Mouse (Mus musculus): ENCODE results near the gene Ahnak. TPM values are rescaled to one million over a fixed set of nuclear protein-coding genes. Genes with fewer than 3 reads are reported as not detected.

Gene Ahnak
- polyA plus RNA-seq, 1 experiment from 2014 or later = 25.6 TPM

DNA sequence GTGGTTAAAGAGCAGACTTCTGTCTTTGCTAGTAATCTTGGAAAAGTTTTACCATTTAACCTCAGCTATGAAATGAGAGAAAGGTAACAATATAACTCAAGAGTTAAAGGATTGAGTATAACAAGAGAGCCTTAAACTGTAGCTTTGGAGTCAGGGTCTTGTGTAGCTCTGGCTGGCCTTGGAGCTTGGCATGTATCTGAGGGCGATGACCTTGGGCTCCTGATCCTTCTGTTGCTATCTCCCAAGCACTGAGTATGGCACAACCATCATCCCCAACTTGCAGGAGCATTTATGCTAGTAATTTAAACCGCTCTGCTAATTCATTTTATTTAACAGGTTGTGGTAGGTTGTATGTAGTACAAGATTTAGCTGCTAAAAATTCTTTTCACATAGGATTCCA, 13.6 kb upstream of the Ahnak start:
- Histone ChIP-seq H3K9ac (no peak overlapping the region), H3K27ac (no peak overlapping the region)

GRCm38 (mm10) chr19:8976535-8976934, 12.5 kb upstream of the Ahnak start:
- Histone ChIP-seq H3K4me3 (no peak overlapping the region), H3K27ac (no peak overlapping the region), H3K9ac (no peak overlapping the region), H3K4me1 (peaks cover 11% of the 10 kb centered on the region), H3K36me3 (peaks cover 91% of the 10 kb centered on the region), H3K4me2 (no peak overlapping the region), H3K27me3 (no peaks in the 10 kb centered on the region), H3K9me3 (no peaks in the 10 kb centered on the region)
- 43% methylated on average over 3 of the region's 3 CpGs for WGBS
- ATAC-seq (ENCODE audit: borderline replicate concordance, extremely low read depth, low FRiP score, low TSS enrichment) = peak; percentile 65; the same call in 1 of the 2 replicates

More for the DNA sequence above, 13.6 kb upstream of the Ahnak start:
- no peak overlapping the region for H3K4me2 ChIP-seq
- H3K4me1 ChIP-seq = peaks cover 5% of the 10 kb centered on the region; the same call in 1 of the 2 replicates
- H3K4me3 ChIP-seq = no peak overlapping the region
- H3K9me3 ChIP-seq = no peaks in the 10 kb centered on the region
- peaks cover 99% of the 10 kb centered on the region for H3K36me3 ChIP-seq
- no peaks in the 10 kb centered on the region for H3K27me3 ChIP-seq
- no peak for ATAC-seq (ENCODE audit: borderline replicate concordance, extremely low read depth, low FRiP score, low TSS enrichment)
- 86% methylated on average over 2 of the region's 2 CpGs for WGBS

- Histone ChIP-seq H3K27me3 (no peaks in the 10 kb centered on the region), H3K36me3 (peaks cover 49% of the 10 kb centered on the region), H3K4me2 (no peak overlapping the region), H3K27ac (peak overlapping the region; percentile 15; the same call in 1 of the 2 replicates), H3K4me1 (peaks cover 51% of the 10 kb centered on the region), H3K9me3 (no peaks in the 10 kb centered on the region), H3K9ac (no peak overlapping the region), H3K4me3 (no peak overlapping the region)
- ATAC-seq (ENCODE audit: borderline replicate concordance, extremely low read depth, low FRiP score, low TSS enrichment) = no peak
- 53% methylated on average over 5 of the region's 5 CpGs for WGBS
Observed at GRCm38 (mm10) chr19:8980771-8981170, 8.3 kb upstream of the Ahnak start.

DNA sequence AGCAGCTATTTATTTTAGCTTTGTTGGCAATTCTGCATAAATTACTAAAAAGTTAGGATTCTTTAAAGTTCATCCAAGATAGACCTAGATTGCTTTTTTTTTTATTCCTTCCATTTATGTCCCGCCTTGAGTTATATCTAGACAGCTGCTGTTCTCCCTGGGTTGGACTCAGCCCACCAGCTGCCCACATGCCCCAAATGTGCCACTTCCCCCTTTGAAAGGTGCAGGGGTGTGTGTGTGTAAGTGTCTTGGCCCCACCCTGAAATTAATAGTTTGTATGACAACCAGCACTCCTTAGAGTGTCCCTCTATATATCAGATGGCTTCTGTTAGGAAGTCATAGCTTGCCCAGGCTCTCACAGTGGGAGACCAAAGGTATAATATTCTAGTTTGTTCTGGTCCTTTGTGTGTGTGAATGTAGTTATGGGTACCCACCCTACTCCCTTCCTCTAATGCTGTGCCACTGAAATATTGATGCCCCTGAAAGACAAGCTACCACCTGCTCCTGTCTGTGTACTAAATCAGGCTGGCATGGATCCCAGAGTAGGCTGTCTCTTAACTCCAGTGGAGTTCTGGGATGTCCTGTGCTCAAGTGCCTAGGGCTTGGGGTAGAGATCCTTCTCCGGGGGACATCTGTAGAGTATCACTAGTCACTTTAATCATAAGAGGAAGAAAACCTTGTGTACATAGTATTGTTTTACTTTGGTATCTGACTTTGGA, 7.5 kb upstream of the Ahnak start:
- Histone ChIP-seq H3K4me2 (no peak overlapping the region), H3K27me3 (no peaks in the 10 kb centered on the region), H3K36me3 (peaks cover 41% of the 10 kb centered on the region), H3K4me3 (no peak overlapping the region), H3K4me1 (peaks cover 56% of the 10 kb centered on the region), H3K9ac (no peak overlapping the region), H3K9me3 (no peaks in the 10 kb centered on the region), H3K27ac (peak overlapping the region; percentile 15; the same call in 1 of the 2 replicates)
- WGBS = 65% methylated on average over 2 of the region's 2 CpGs
- no peak for ATAC-seq (ENCODE audit: borderline replicate concordance, extremely low read depth, low FRiP score, low TSS enrichment)

GRCm38 (mm10) chr19:8982303-8983149, 6.6 kb upstream of the Ahnak start:
- Histone ChIP-seq H3K27ac (peak overlapping the region; percentile 58), H3K36me3 (peaks cover 32% of the 10 kb centered on the region), H3K4me1 (peaks cover 56% of the 10 kb centered on the region), H3K4me2 (no peak overlapping the region), H3K4me3 (no peak overlapping the region), H3K9me3 (no peaks in the 10 kb centered on the region), H3K9ac (no peak overlapping the region), H3K27me3 (no peaks in the 10 kb centered on the region)
- 0 out of 2 replicates have a peak, but pooled peaks have one; percentile 51 for ATAC-seq (ENCODE audit: borderline replicate concordance, extremely low read depth, low FRiP score, low TSS enrichment)
- 26% methylated on average over 5 of the region's 5 CpGs for WGBS

- Histone ChIP-seq H3K4me1 (peaks cover 61% of the 10 kb centered on the region), H3K4me2 (no peak overlapping the region), H3K36me3 (peaks cover 25% of the 10 kb centered on the region), H3K4me3 (no peak overlapping the region), H3K27me3 (no peaks in the 10 kb centered on the region), H3K27ac (peak overlapping the region; percentile 58), H3K9ac (no peak overlapping the region), H3K9me3 (no peaks in the 10 kb centered on the region)
- ATAC-seq (ENCODE audit: borderline replicate concordance, extremely low read depth, low FRiP score, low TSS enrichment) = no peak
- 23% methylated on average over 4 of the region's 4 CpGs for WGBS
Observed at GRCm38 (mm10) chr19:8983150-8983650, 5.9 kb upstream of the Ahnak start.

- Histone ChIP-seq H3K27me3 (no peaks in the 10 kb centered on the region), H3K27ac (peak overlapping the region; percentile 58), H3K4me2 (no peak overlapping the region), H3K36me3 (peaks cover 14% of the 10 kb centered on the region), H3K4me3 (no peak overlapping the region), H3K9ac (no peak overlapping the region), H3K4me1 (peaks cover 69% of the 10 kb centered on the region), H3K9me3 (no peaks in the 10 kb centered on the region)
- 7% methylated on average over 7 of the region's 7 CpGs for WGBS
- no peak for ATAC-seq (ENCODE audit: borderline replicate concordance, extremely low read depth, low FRiP score, low TSS enrichment)
Observed at GRCm38 (mm10) chr19:8984255-8984868, 4.7 kb upstream of the Ahnak start.

DNA sequence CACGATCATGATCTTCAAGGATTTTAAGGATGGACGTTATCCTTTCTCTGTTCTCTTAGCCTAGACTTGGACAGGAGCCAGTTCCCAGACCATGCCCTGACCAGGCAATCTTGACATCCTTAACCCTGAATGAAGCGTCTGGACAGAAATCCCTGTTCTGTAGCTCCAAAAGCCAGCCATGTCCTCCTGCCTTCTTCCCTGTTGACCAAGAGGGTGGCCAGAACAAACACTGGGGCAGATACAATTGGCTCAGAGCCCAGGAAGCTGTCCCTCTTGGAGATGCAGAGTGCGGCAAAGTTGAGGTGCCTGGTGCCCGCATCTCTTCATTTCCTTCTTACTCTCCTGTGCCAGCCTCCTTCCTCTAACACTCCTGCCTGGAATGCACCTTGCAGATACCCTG, 3.2 kb upstream of the Ahnak start:
- H3K9ac ChIP-seq = no peak overlapping the region
- peaks cover 63% of the 10 kb centered on the region for H3K4me1 ChIP-seq
- H3K27me3 ChIP-seq = no peaks in the 10 kb centered on the region
- H3K9me3 ChIP-seq = no peaks in the 10 kb centered on the region
- H3K36me3 ChIP-seq = no peaks in the 10 kb centered on the region; the same call in 1 of the 2 replicates
- ATAC-seq (ENCODE audit: borderline replicate concordance, extremely low read depth, low FRiP score, low TSS enrichment) = no peak
- WGBS = 38% methylated on average over 5 of the region's 5 CpGs
- no peak overlapping the region for H3K27ac ChIP-seq
- H3K4me2 ChIP-seq = no peak overlapping the region
- H3K4me3 ChIP-seq = no peak overlapping the region

- Histone ChIP-seq H3K36me3 (no peaks in the 10 kb centered on the region), H3K27ac (no peak overlapping the region; the same call in 1 of the 2 replicates), H3K4me2 (no peak overlapping the region), H3K4me1 (peaks cover 68% of the 10 kb centered on the region), H3K4me3 (no peak overlapping the region), H3K9ac (no peak overlapping the region), H3K9me3 (no peaks in the 10 kb centered on the region), H3K27me3 (no peaks in the 10 kb centered on the region)
- 63% methylated on average over 2 of the region's 2 CpGs for WGBS
- ATAC-seq (ENCODE audit: borderline replicate concordance, extremely low read depth, low FRiP score, low TSS enrichment) = no peak
Observed at GRCm38 (mm10) chr19:8987816-8988215, 1.3 kb upstream of the Ahnak start.

GRCm38 (mm10) chr19:8988346-8989065, 578 bp upstream of the Ahnak start:
- 24% methylated on average over 15 of the region's 15 CpGs for WGBS
- H3K4me1 ChIP-seq = peaks cover 68% of the 10 kb centered on the region

More at GRCm38 (mm10) chr19:8988346-8989065, 578 bp upstream of the Ahnak start:
- ATAC-seq (ENCODE audit: borderline replicate concordance, extremely low read depth, low FRiP score, low TSS enrichment) = no peak
- Histone ChIP-seq H3K4me2 (peak overlapping the region; percentile 70), H3K4me3 (peak overlapping the region; percentile 60), H3K9me3 (no peaks in the 10 kb centered on the region), H3K36me3 (no peaks in the 10 kb centered on the region), H3K27ac (peak overlapping the region; percentile 94), H3K27me3 (no peaks in the 10 kb centered on the region), H3K9ac (peak overlapping the region; percentile 71)

All from lung, embryonic 15.5 days (tissue).